Comparison of ENCODE assay signal across 8 mouse cellular contexts in the genomic region with DNA sequence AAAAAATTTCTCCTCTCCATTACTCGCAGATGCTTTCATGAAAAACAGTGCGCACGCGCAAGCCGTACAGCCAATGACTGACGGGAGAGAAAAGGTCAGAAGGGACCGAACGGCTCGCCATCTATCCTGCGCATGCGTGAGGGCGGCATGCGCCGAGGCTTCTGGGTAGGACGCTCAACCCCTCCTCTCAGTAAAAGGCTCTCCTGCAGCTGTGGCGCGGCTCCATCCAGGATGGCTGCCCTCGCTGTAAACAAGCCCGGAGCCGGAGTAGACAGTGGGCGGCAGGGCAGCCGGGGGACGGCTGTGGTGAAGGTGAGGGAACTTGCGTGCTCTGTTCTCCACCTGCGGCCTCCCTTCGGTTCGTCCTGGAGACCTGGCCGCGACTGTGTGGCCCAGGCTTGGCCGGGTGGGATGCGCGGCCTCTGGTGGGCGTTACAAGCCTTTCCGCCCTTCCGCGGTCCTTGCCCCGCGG. TPM values are rescaled to one million over a fixed set of nuclear protein-coding genes. Genes with fewer than 3 reads are reported as not detected.
DNase-seq lines count a peak whose midpoint lies in the region; ATAC-seq lines count a peak whose summit lies in the region.

A gene (plus strand): TSS at position 148 of the 472 bp plus-strand sequence.

- H3K4me3 ChIP-seq in forebrain, embryonic 14.5 days (ENCODE audit: low read depth, low read length), result peak within 1 kb of the TSS; percentile 84
- peak within 1 kb of the TSS; percentile 80 for H3K4me3 ChIP-seq in neural tube, embryonic 15.5 days (replicated peaks)

- H3K9me3 ChIP-seq in forebrain, embryonic 14.5 days (replicated peaks; ENCODE audit: control insufficient read depth, low read length), result no peaks in the 10 kb centered on the region
- H3K9me3 ChIP-seq in neural tube, embryonic 15.5 days (replicated peaks), result no peaks in the 10 kb centered on the region

- peaks cover 17% of the 10 kb centered on the region for H3K4me1 ChIP-seq in forebrain, embryonic 14.5 days (ENCODE audit: control insufficient read depth, insufficient read depth, low read length)
- peaks cover 24% of the 10 kb centered on the region for H3K4me1 ChIP-seq in neural tube, embryonic 15.5 days

- under 1% methylated on average over 38 of the region's 38 CpGs for WGBS in forebrain, embryonic 14.5 days
- under 1% methylated on average over 38 of the region's 38 CpGs for WGBS in neural tube, embryonic 15.5 days

- ATAC-seq in forebrain, embryonic 14.5 days, result peak; percentile 99
- peak; percentile 99 for ATAC-seq in neural tube, embryonic 15.5 days (ENCODE audit: low FRiP score)

- peak within 1 kb of the TSS; percentile 78 for H3K4me2 ChIP-seq in forebrain, embryonic 14.5 days (ENCODE audit: low read length)
- peak within 1 kb of the TSS; percentile 80 for H3K4me2 ChIP-seq in neural tube, embryonic 15.5 days

- peak; percentile 98 for DNase-seq in ES-CJ7 (ENCODE audit: low read depth, low spot score)
- peak; percentile 97 for DNase-seq in cerebellum, adult 11 months
- DNase-seq in forebrain, embryonic 14.5 days (ENCODE audit: low spot score), result peak; percentile 100
- peak; percentile 97 to 98 for DNase-seq in heart, postnatal 14 days
- peak; percentile 98 for DNase-seq in layer of hippocampus, adult 11-12 months (ENCODE audit: low spot score)
- peak; percentile 98 for DNase-seq in lung, adult 18-20 months
- peak; percentile 98 for DNase-seq in testis, postnatal 14 days (ENCODE audit: low spot score)

- peak within 1 kb of the TSS; percentile 89 for H3K9ac ChIP-seq in forebrain, embryonic 14.5 days (ENCODE audit: low read length)
- peak within 1 kb of the TSS; percentile 90 for H3K9ac ChIP-seq in neural tube, embryonic 15.5 days (replicated peaks)

- no peaks in the 10 kb centered on the region for H3K27me3 ChIP-seq in forebrain, embryonic 14.5 days (replicated peaks; ENCODE audit: control insufficient read depth, insufficient read depth, low read length)
- H3K27me3 ChIP-seq in neural tube, embryonic 15.5 days (replicated peaks), result no peaks in the 10 kb centered on the region

- intact Hi-C loops in heart, postnatal 14 days (cut with DNase I), result loop anchor here (5.0 kb wide), 1 partner anchor 49 kb away; a partner anchor contains a TSS

- H3K27ac ChIP-seq in forebrain, embryonic 14.5 days (ENCODE audit: low read depth, low read length), result peak within 1 kb of the TSS; percentile 55
- H3K27ac ChIP-seq in neural tube, embryonic 15.5 days (replicated peaks), result peak within 1 kb of the TSS; percentile 85

- H3K36me3 ChIP-seq in forebrain, embryonic 14.5 days (ENCODE audit: control insufficient read depth, insufficient read depth, low read length), result peaks cover 22% of the 10 kb centered on the region; the same call in 1 of the 2 replicates
- H3K36me3 ChIP-seq in neural tube, embryonic 15.5 days, result peaks cover 9% of the 10 kb centered on the region

RNA-seq across cellular contexts. Expression of the gene that starts here (rescaled TPM):
- 39.9 and 46.6 TPM in 2 replicates for polyA plus RNA-seq in forebrain, embryonic 14.5 days (2014; fragmentation: Nextera tagmentation; extraction: Ambion mirVana)
- 10 to 100 TPM; 18.8 to 20.6 TPM for total RNA-seq in heart, postnatal 14 days (2021)
- polyA plus RNA-seq in neural tube, embryonic 15.5 days (2015; fragmentation: Nextera tagmentation; extraction: Ambion mirVana), result 30.7 and 30.8 TPM in 2 replicates

Comparison
In these comparisons a context has a peak if more than half of its experiments do, and no peak if none do; other contexts are left out.
1. Peak in every context shown above with its lines: DNase-seq, ATAC-seq, H3K4me3 ChIP-seq and H3K27ac ChIP-seq.